In genomic region chr19:44907851-44908690, GRCm38 (mm10) we compare ENCODE assay signal across 9 mouse cellular contexts. TPM values are rescaled to one million over a fixed set of nuclear protein-coding genes. Genes with fewer than 3 reads are reported as not detected.
DNase-seq lines count a peak whose midpoint lies in the region; ATAC-seq and TF ChIP-seq lines count a peak whose summit lies in the region.
"Had no signal": no experiment of that assay in that cellular context is flagged by ENCODE, and none has a peak within 500 bp of the region (broad histone marks: within the 10 kb centered on the region; RNA-seq: fewer than 3 reads in every experiment).

No protein-coding gene starts in this region.

- TF ChIP-seq EP300 in heart, postnatal 0 days (IDR thresholded peaks at IDR 0.05; ENCODE audit: low read depth) = no peak

- WGBS in heart, postnatal 0 days = 44% methylated on average over 15 of the region's 15 CpGs
- WGBS in limb, embryonic 15.5 days = 47% methylated on average over 15 of the region's 15 CpGs

- H3K4me2 ChIP-seq in heart, postnatal 0 days (ENCODE audit: low read depth, low read length) = no peak overlapping the region
- no peak overlapping the region for H3K4me2 ChIP-seq in limb, embryonic 15.5 days
- H3K4me2 ChIP-seq: liver, embryonic 13.5 days had no signal

- peaks cover 14% of the 10 kb centered on the region; the same call in 1 of the 2 replicates for H3K4me1 ChIP-seq in heart, postnatal 0 days (ENCODE audit: control insufficient read depth, insufficient read depth)
- peaks cover 22% of the 10 kb centered on the region for H3K4me1 ChIP-seq in limb, embryonic 15.5 days

- no peaks in the 10 kb centered on the region for H3K27me3 ChIP-seq in heart, postnatal 0 days (ENCODE audit: control insufficient read depth, insufficient read depth, low read length)
- no peaks in the 10 kb centered on the region for H3K27me3 ChIP-seq in limb, embryonic 15.5 days

- ATAC-seq in heart, postnatal 0 days (ENCODE audit: insufficient read depth, low read depth) = peak; percentile 83
- no peak for ATAC-seq in limb, embryonic 15.5 days (ENCODE audit: insufficient number of reproducible peaks, low FRiP score, low TSS enrichment, low read depth)

- no peaks in the 10 kb centered on the region for H3K36me3 ChIP-seq in heart, postnatal 0 days (replicated peaks; ENCODE audit: control insufficient read depth, insufficient read depth, low read length)
- H3K36me3 ChIP-seq in limb, embryonic 15.5 days = no peaks in the 10 kb centered on the region
- H3K36me3 ChIP-seq: liver, embryonic 13.5 days had no signal

- H3K9ac ChIP-seq in heart, postnatal 0 days (replicated peaks; ENCODE audit: low read depth, low read length) = no peak overlapping the region
- H3K9ac ChIP-seq in limb, embryonic 15.5 days = no peak overlapping the region
- H3K9ac ChIP-seq: liver, embryonic 13.5 days had no signal

- peak overlapping the region; percentile 87 for H3K27ac ChIP-seq in heart, postnatal 0 days (ENCODE audit: low read depth)
- H3K27ac ChIP-seq in limb, embryonic 15.5 days = 0 out of 2 replicates have a peak overlapping the region, but pooled peaks have one; percentile 28
- H3K27ac ChIP-seq: liver, embryonic 13.5 days had no signal

- no peak for TF ChIP-seq CTCF in heart, postnatal 0 days (IDR thresholded peaks at IDR 0.05; ENCODE audit: low read depth)

- no peak overlapping the region for H3K4me3 ChIP-seq in heart, postnatal 0 days (ENCODE audit: low read depth, low read length)
- no peak overlapping the region for H3K4me3 ChIP-seq in limb, embryonic 15.5 days
- H3K4me3 ChIP-seq: liver, embryonic 13.5 days had no signal

- peak; percentile 25 for DNase-seq in adrenal gland, postnatal 14 days
- DNase-seq in adrenal gland, adult 2 months = no peak
- peak; percentile 42 for DNase-seq in right cerebral cortex, adult 18-20 months
- no peak for DNase-seq in right cerebral cortex, postnatal 4 days
- DNase-seq in heart, postnatal 0 days (ENCODE audit: low spot score) = peak; percentile 69
- DNase-seq in spleen, adult 18-20 months = no peak
- no peak for DNase-seq in adrenal gland, postnatal 36 days
- DNase-seq: liver, embryonic 13.5 days had no signal

- H3K9me3 ChIP-seq in heart, postnatal 0 days (replicated peaks; ENCODE audit: control insufficient read depth, low read length) = no peaks in the 10 kb centered on the region
- H3K9me3 ChIP-seq in limb, embryonic 15.5 days = no peaks in the 10 kb centered on the region
- H3K9me3 ChIP-seq: liver, embryonic 13.5 days had no signal

RNA-seq across cellular contexts. Expression of gene Slf2, which starts 22.9 kb away (rescaled TPM):
- total RNA-seq in adrenal gland, postnatal 14 days (2021) = 24.2 and 28.2 TPM in 2 replicates
- total RNA-seq in adrenal gland, adult 2 months (2021) = 10 to 100 TPM; 19.6 to 21.4 TPM
- 54.9 and 77.7 TPM in 2 replicates for polyA plus RNA-seq in adrenal gland, adult 2 months (2012; rRNA removed)
- 19.3 and 30.6 TPM in 2 replicates for total RNA-seq in heart, postnatal 0 days (2014; rRNA removed; ENCODE audit: low replicate concordance)
- 17.3 and 20.5 TPM in 2 replicates for polyA plus RNA-seq in heart, postnatal 0 days (2015; fragmentation: Nextera tagmentation; extraction: Ambion mirVana)
- 29.1 and 29.2 TPM in 2 replicates for polyA plus RNA-seq in limb, embryonic 15.5 days (2015; fragmentation: Nextera tagmentation; extraction: Ambion mirVana)
- total RNA-seq in adrenal gland, postnatal 36 days (2021) = 10 to 100 TPM; 23.0 to 23.7 TPM

Comparison
In these comparisons a context has a peak if more than half of its experiments do, and no peak if none do; other contexts are left out.
1. DNase-seq: peak in adrenal gland, postnatal 14 days (single experiment), right cerebral cortex, adult 18-20 months (single experiment) and heart, postnatal 0 days (single experiment); none in adrenal gland, adult 2 months (single experiment), right cerebral cortex, postnatal 4 days (single experiment), spleen, adult 18-20 months (0 of 2) and adrenal gland, postnatal 36 days (0 of 2).